Mouse (Mus musculus): ENCODE data around the gene Frmd6. TPM values are rescaled to one million over a fixed set of nuclear protein-coding genes. Genes with fewer than 3 reads are reported as not detected.

Frmd6 gene
- total RNA-seq, 2 experiments from 2014 or later: 21.2 to 24.6 TPM

GRCm38 (mm10) chr12:70890874-70891470, 65.7 kb downstream of the Frmd6 start:
- no peak for DNase-seq
- intact Hi-C loops (cut with DNase I): no loop called here

GRCm38 (mm10) chr12:70895275-70895674, 70.0 kb downstream of the Frmd6 start:
- intact Hi-C loops (cut with DNase I): no loop called here
- no peak for DNase-seq

- intact Hi-C loops (cut with DNase I): no loop called here
- DNase-seq: no peak
Measured at GRCm38 (mm10) chr12:70896068-70896467, 70.8 kb downstream of the Frmd6 start.

- intact Hi-C loops (cut with DNase I): no loop called here
- DNase-seq: no peak
Measured at GRCm38 (mm10) chr12:70897434-70897833, 72.1 kb downstream of the Frmd6 start.

- intact Hi-C loops (cut with DNase I): no loop called here
- no peak for DNase-seq
Measured at GRCm38 (mm10) chr12:70898450-70898849, 73.1 kb downstream of the Frmd6 start.

GRCm38 (mm10) chr12:70904471-70904870, 79.2 kb downstream of the Frmd6 start:
- intact Hi-C loops (cut with DNase I): no loop called here
- no peak for DNase-seq

GRCm38 (mm10) chr12:70906867-70907266, 81.6 kb downstream of the Frmd6 start:
- intact Hi-C loops (cut with DNase I): no loop called here
- no peak for DNase-seq

GRCm38 (mm10) chr12:70907651-70908050, 82.3 kb downstream of the Frmd6 start:
- DNase-seq: no peak
- intact Hi-C loops (cut with DNase I): no loop called here

GRCm38 (mm10) chr12:70908076-70908475, 82.8 kb downstream of the Frmd6 start:
- intact Hi-C loops (cut with DNase I): no loop called here
- no peak for DNase-seq

GRCm38 (mm10) chr12:70910241-70910720, 85.0 kb downstream of the Frmd6 start:
- intact Hi-C loops (cut with DNase I): loop anchor here (1.0 kb wide), 1 partner anchor 415 kb away; no protein-coding TSS in a partner anchor
- peak; percentile 82 for DNase-seq

GRCm38 (mm10) chr12:70911029-70911428, 85.7 kb downstream of the Frmd6 start:
- intact Hi-C loops (cut with DNase I): no loop called here
- DNase-seq: peak; percentile 88

GRCm38 (mm10) chr12:70911676-70912379, 86.5 kb downstream of the Frmd6 start:
- intact Hi-C loops (cut with DNase I): no loop called here
- DNase-seq: no peak

- DNase-seq: peak; percentile 43
- intact Hi-C loops (cut with DNase I): no loop called here
Measured at GRCm38 (mm10) chr12:70913429-70913828, 88.1 kb downstream of the Frmd6 start.

GRCm38 (mm10) chr12:70914387-70914786, 89.1 kb downstream of the Frmd6 start:
- peak; percentile 41 for DNase-seq

GRCm38 (mm10) chr12:70929781-70930180, 104.5 kb downstream of the Frmd6 start:
- DNase-seq: no peak
- intact Hi-C loops (cut with DNase I): no loop called here

More at GRCm38 (mm10) chr12:70914387-70914786, 89.1 kb downstream of the Frmd6 start:
- intact Hi-C loops (cut with DNase I): no loop called here

GRCm38 (mm10) chr12:70937150-70937549, 111.8 kb downstream of the Frmd6 start:
- intact Hi-C loops (cut with DNase I): no loop called here
- DNase-seq: peak; percentile 26

- intact Hi-C loops (cut with DNase I): no loop called here
- DNase-seq: peak; percentile 96
Measured at GRCm38 (mm10) chr12:70937571-70938384, 112.5 kb downstream of the Frmd6 start, which contains the start of gene Actr10. TSS of gene Actr10 (plus strand) at chr12:70937857.

GRCm38 (mm10) chr12:70940806-70941205, 115.5 kb downstream of the Frmd6 start:
- intact Hi-C loops (cut with DNase I): loop anchor here (10.0 kb wide), 1 partner anchor 54 kb away; no protein-coding TSS in a partner anchor
- no peak for DNase-seq

GRCm38 (mm10) chr12:70944181-70944580, 118.9 kb downstream of the Frmd6 start:
- DNase-seq: no peak
- intact Hi-C loops (cut with DNase I): loop anchor here (10.0 kb wide), 1 partner anchor 51 kb away; no protein-coding TSS in a partner anchor

- no peak for DNase-seq
- intact Hi-C loops (cut with DNase I): loop anchor here (10.0 kb wide), 1 partner anchor 48 kb away; no protein-coding TSS in a partner anchor
Measured at GRCm38 (mm10) chr12:70946585-70947256, 121.4 kb downstream of the Frmd6 start.

Data from left cerebral cortex, postnatal 4 days (tissue).